Mouse (Mus musculus) liver, embryonic 16.5 days (tissue): ENCODE results near the gene D630003M21Rik. TPM values are rescaled to one million over a fixed set of nuclear protein-coding genes. Genes with fewer than 3 reads are reported as not detected.

Experiments used
- ATAC-seq: fragments of 200-750 bp; cut with Nextera tagmentation; 2 replicates; pipeline ENCODE4 v1.8.0; 2017; ENCODE audit warnings: low read depth, mild to moderate bottlenecking, moderate number of reproducible peaks, moderate library complexity
- H3K27ac ChIP-seq: fragments of 300-500 bp; sonication (generic); 2 replicates; pipeline ENCODE4 v1.5.1; 2014; ENCODE audit warnings: mild to moderate bottlenecking, low read length
- H3K27me3 ChIP-seq: fragments of 300-500 bp; sonication (generic); 2 replicates; pipeline ENCODE4 v1.6.1; 2014; ENCODE audit warnings: low read depth, low read length, mixed read lengths; ENCODE audit not compliant: control insufficient read depth, insufficient read depth
- H3K36me3 ChIP-seq: fragments of 300-500 bp; sonication (generic); 2 replicates; pipeline ENCODE4 v1.6.1; 2014; ENCODE audit warnings: mild to moderate bottlenecking; ENCODE audit not compliant: control insufficient read depth, insufficient read depth
- H3K4me1 ChIP-seq: fragments of 300-500 bp; sonication (generic); 2 replicates; pipeline ENCODE4 v1.6.1; 2014; ENCODE audit warnings: low read depth, low read length, mixed read lengths; ENCODE audit not compliant: control insufficient read depth
- H3K4me2 ChIP-seq: fragments of 300-500 bp; sonication (generic); 2 replicates; pipeline ENCODE4 v1.6.1; 2014; ENCODE audit warnings: low read depth, low read length, mixed read lengths
- H3K4me3 ChIP-seq: fragments of 300-500 bp; sonication (generic); 2 replicates; pipeline ENCODE4 v1.5.1; 2014; ENCODE audit warnings: low read depth, mild to moderate bottlenecking, low read length
- H3K9ac ChIP-seq: fragments of 300-500 bp; sonication (generic); 2 replicates; pipeline ENCODE4 v1.6.1; 2014; ENCODE audit warnings: low read depth, low read length
- H3K9me3 ChIP-seq: fragments of 300-500 bp; sonication (generic); replicated peaks from 2 replicates; pipeline ENCODE4 v1.6.1; 2016; ENCODE audit warnings: low read length; ENCODE audit not compliant: control insufficient read depth
- WGBS: fragments of 180-500 bp; shearing (Covaris S2); extraction: QIAGEN DNeasy Blood & Tissue Kit; methylation state at CpG from one replicate; pipeline ENCODE4 v1.1.7; 2014; ENCODE audit not compliant: insufficient replicate concordance; 5-methylcytosine and 5-hydroxymethylcytosine counted together
- polyA plus RNA-seq: library from polyadenylated mRNA; unstranded; fragments of >200 nt; fragmentation: Nextera tagmentation; extraction: Ambion mirVana; gene quantifications from 2 replicates; pipeline ENCODE4 v1.2.1, GENCODE M21; 2015

D630003M21Rik gene
- polyA plus RNA-seq, 1 experiment from 2014 or later, result 0.78 TPM

GRCm38 (mm10) chr2:158258781-158259180, 29.8 kb upstream of the D630003M21Rik start:
- WGBS, result 13% methylated on average over 12 of the region's 12 CpGs
- Histone ChIP-seq H3K4me2 (peak overlapping the region; percentile 6; the same call in 1 of the 2 replicates), H3K27ac (no peak overlapping the region), H3K36me3 (no peaks in the 10 kb centered on the region), H3K9me3 (no peaks in the 10 kb centered on the region), H3K4me3 (no peak overlapping the region), H3K4me1 (no peaks in the 10 kb centered on the region; the same call in 1 of the 2 replicates), H3K9ac (no peak overlapping the region), H3K27me3 (no peaks in the 10 kb centered on the region; the same call in 1 of the 2 replicates)
- no peak for ATAC-seq

- WGBS, result 21% methylated on average over 18 of the region's 18 CpGs
- Histone ChIP-seq H3K4me1 (no peaks in the 10 kb centered on the region; the same call in 1 of the 2 replicates), H3K4me2 (peak within 1 kb of the TSS; percentile 6; the same call in 1 of the 2 replicates), H3K4me3 (no peak within 1 kb of the TSS), H3K36me3 (no peaks in the 10 kb centered on the region), H3K9me3 (no peaks in the 10 kb centered on the region), H3K27ac (no peak within 1 kb of the TSS), H3K27me3 (no peaks in the 10 kb centered on the region; the same call in 1 of the 2 replicates), H3K9ac (no peak within 1 kb of the TSS)
- no peak for ATAC-seq
Observed at GRCm38 (mm10) chr2:158258005-158258418, 29.0 kb upstream of the D630003M21Rik start, which contains the start of gene Bpi. Gene Bpi, plus strand, starts transcription at chr2:158258094.

- H3K4me2 ChIP-seq, result no peak overlapping the region
- no peaks in the 10 kb centered on the region; the same call in 1 of the 2 replicates for H3K4me1 ChIP-seq
- no peaks in the 10 kb centered on the region for H3K9me3 ChIP-seq
- WGBS, result 20% methylated on average over 5 of the region's 5 CpGs
- no peak for ATAC-seq
- no peaks in the 10 kb centered on the region for H3K36me3 ChIP-seq
- no peaks in the 10 kb centered on the region; the same call in 1 of the 2 replicates for H3K27me3 ChIP-seq
- H3K27ac ChIP-seq, result no peak overlapping the region
- no peak overlapping the region for H3K4me3 ChIP-seq
- no peak overlapping the region for H3K9ac ChIP-seq
Observed at GRCm38 (mm10) chr2:158256894-158257293, 27.9 kb upstream of the D630003M21Rik start.

GRCm38 (mm10) chr2:158253806-158254205, 24.8 kb upstream of the D630003M21Rik start:
- WGBS, result 59% methylated on average over 5 of the region's 5 CpGs
- Histone ChIP-seq H3K27ac (no peak overlapping the region), H3K36me3 (no peaks in the 10 kb centered on the region), H3K4me2 (no peak overlapping the region), H3K9me3 (no peaks in the 10 kb centered on the region), H3K27me3 (no peaks in the 10 kb centered on the region; the same call in 1 of the 2 replicates), H3K4me3 (no peak overlapping the region), H3K4me1 (no peaks in the 10 kb centered on the region; the same call in 1 of the 2 replicates), H3K9ac (no peak overlapping the region)
- no peak for ATAC-seq

DNA sequence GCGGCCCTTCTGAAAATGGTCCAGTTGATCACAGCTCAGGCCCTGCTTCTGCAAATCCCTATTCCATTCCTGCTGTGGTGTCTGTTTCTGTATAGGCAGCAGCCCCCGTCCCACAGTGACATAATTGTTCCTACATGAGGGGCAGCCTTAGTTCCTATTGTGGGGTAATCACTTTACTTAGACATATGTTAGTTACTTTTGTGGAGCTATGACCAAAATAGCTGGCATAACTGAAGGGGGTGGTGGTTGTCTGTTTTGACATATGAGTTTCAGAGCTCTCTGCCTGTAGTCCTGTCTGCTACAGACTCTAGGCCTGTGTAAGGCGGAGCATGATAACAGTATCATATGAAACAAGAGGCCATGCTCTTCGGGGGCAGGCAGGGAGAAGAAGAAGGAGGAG, 21.5 kb upstream of the D630003M21Rik start:
- 46% methylated on average over 4 of the region's 4 CpGs for whole genome bisulfite sequencing
- Histone ChIP-seq H3K27ac (no peak overlapping the region), H3K27me3 (no peaks in the 10 kb centered on the region), H3K9ac (no peak overlapping the region), H3K9me3 (no peaks in the 10 kb centered on the region), H3K4me2 (no peak overlapping the region), H3K36me3 (no peaks in the 10 kb centered on the region), H3K4me3 (no peak overlapping the region), H3K4me1 (no peaks in the 10 kb centered on the region)
- no peak for ATAC-seq

GRCm38 (mm10) chr2:158248318-158248717, 19.3 kb upstream of the D630003M21Rik start:
- Histone ChIP-seq H3K4me3 (no peak overlapping the region), H3K9ac (no peak overlapping the region), H3K27ac (no peak overlapping the region), H3K4me2 (no peak overlapping the region), H3K4me1 (no peaks in the 10 kb centered on the region), H3K27me3 (no peaks in the 10 kb centered on the region), H3K9me3 (no peaks in the 10 kb centered on the region), H3K36me3 (no peaks in the 10 kb centered on the region)
- ATAC-seq, result peak; percentile 54; the same call in 1 of the 2 replicates
- 19% methylated on average over 7 of the region's 7 CpGs for WGBS

DNA sequence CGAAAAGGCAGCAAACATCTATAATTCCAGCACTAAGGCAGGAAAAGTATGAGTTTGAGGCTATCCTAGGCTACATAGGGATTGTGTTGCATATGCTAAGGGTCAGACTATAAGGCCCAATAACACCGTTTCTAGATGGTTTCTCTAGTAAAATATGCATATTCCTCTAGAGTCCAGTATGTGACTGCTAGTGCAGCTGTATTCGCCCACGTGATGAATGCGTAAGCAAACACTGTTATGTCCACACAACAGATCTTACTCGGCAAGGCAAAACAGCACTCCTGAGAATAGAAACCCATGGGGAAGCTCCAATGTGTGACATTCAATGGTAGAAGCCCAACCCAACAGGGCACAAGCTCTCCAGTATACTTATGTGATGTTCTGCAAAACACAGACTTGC, 18.8 kb upstream of the D630003M21Rik start:
- H3K9ac ChIP-seq, result no peak overlapping the region
- ATAC-seq, result no peak
- 52% methylated on average over 6 of the region's 6 CpGs for WGBS

GRCm38 (mm10) chr2:158245072-158245817, 16.2 kb upstream of the D630003M21Rik start:
- no peaks in the 10 kb centered on the region for H3K9me3 ChIP-seq
- H3K4me3 ChIP-seq, result no peak overlapping the region
- no peaks in the 10 kb centered on the region for H3K27me3 ChIP-seq
- no peaks in the 10 kb centered on the region for H3K4me1 ChIP-seq
- no peak overlapping the region for H3K27ac ChIP-seq
- H3K4me2 ChIP-seq, result no peak overlapping the region
- H3K36me3 ChIP-seq, result no peaks in the 10 kb centered on the region
- H3K9ac ChIP-seq, result no peak overlapping the region
- ATAC-seq, result no peak
- 47% methylated on average over 4 of the region's 4 CpGs for WGBS

More for the DNA sequence above, 18.8 kb upstream of the D630003M21Rik start:
- no peak overlapping the region for H3K4me2 ChIP-seq
- no peaks in the 10 kb centered on the region for H3K27me3 ChIP-seq
- H3K27ac ChIP-seq, result no peak overlapping the region
- no peaks in the 10 kb centered on the region for H3K9me3 ChIP-seq
- H3K36me3 ChIP-seq, result no peaks in the 10 kb centered on the region
- no peak overlapping the region for H3K4me3 ChIP-seq
- no peaks in the 10 kb centered on the region for H3K4me1 ChIP-seq

- H3K9ac ChIP-seq, result no peak overlapping the region
- 59% methylated on average over 18 of the region's 18 CpGs for WGBS
- H3K4me1 ChIP-seq, result no peaks in the 10 kb centered on the region
- H3K27ac ChIP-seq, result no peak overlapping the region
- no peaks in the 10 kb centered on the region for H3K36me3 ChIP-seq
- no peaks in the 10 kb centered on the region for H3K9me3 ChIP-seq
- H3K4me3 ChIP-seq, result no peak overlapping the region
- no peak overlapping the region for H3K4me2 ChIP-seq
- no peaks in the 10 kb centered on the region for H3K27me3 ChIP-seq
- ATAC-seq, result no peak
Observed at GRCm38 (mm10) chr2:158243129-158243870, 14.3 kb upstream of the D630003M21Rik start.
